Mouse (Mus musculus): ENCODE data around the gene Ssx2ip. TPM values are rescaled to one million over a fixed set of nuclear protein-coding genes. Genes with fewer than 3 reads are reported as not detected.

Gene Ssx2ip
- polyA plus RNA-seq, 1 experiment from 2014 or later, result 25.6 TPM

DNA sequence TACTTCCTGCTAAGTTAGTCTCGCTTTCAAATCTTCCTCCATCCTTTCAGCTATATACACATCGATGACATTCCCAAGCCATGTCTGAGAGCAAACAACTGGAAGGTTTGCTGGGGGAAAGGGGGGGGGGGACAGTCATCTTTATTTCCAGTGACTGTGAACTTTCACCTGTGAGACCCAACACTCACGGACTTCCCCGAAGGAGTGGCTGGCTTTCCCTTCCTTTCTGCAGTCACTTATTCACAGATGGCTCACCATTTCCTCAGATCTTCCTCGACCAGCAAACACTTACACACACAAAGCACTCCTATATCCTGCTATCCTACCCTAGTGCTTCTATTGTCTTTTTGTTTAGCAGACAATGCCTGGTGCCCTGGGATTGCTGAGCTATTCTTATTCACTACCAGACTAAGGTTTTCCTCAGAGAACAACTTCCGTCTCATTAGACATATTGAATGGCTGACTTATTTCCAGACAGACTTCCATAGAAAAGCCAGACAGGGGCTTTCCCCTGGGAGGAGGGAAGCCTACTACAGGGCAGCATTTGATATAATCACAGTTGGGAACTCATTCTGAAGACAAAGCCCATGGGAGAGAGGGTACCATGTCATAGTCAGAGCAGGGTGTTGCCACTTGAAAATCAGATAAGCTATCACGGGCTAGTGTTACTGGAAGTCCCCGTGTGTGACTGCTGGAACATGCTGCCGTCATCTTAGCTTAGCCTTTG lies 24.5 kb upstream of the Ssx2ip start:
- no peak for ATAC-seq (ENCODE audit: insufficient number of reproducible peaks, low FRiP score, low TSS enrichment, low read depth)
- Histone ChIP-seq H3K4me3 (no peak overlapping the region), H3K9ac (no peak overlapping the region), H3K4me1 (no peaks in the 10 kb centered on the region), H3K4me2 (no peak overlapping the region), H3K27me3 (no peaks in the 10 kb centered on the region), H3K27ac (no peak overlapping the region), H3K9me3 (no peaks in the 10 kb centered on the region), H3K36me3 (no peaks in the 10 kb centered on the region)
- 69% methylated on average over 9 of the region's 9 CpGs for WGBS

DNA sequence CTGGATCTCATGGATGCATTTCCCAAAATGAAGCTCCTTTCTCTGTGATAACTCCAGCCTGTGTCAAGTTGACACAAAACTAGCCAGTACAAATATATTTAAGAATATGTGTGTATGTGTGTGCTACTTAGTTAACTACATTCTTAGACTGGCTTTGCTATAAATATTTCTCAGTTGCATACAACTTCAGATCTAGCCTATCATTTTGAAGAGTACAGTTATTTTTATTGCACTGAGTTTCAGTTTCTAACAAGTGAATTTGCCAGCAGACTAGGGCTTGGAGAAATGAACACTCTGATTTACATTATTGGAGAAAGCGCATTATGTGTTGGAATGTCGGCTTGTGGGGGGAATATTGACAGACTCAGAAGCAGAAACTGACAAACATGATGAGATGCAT lies 23.6 kb upstream of the Ssx2ip start:
- 87% methylated on average over 2 of the region's 2 CpGs for WGBS
- Histone ChIP-seq H3K4me2 (no peak overlapping the region), H3K4me1 (no peaks in the 10 kb centered on the region), H3K27ac (no peak overlapping the region), H3K36me3 (no peaks in the 10 kb centered on the region), H3K9ac (no peak overlapping the region), H3K9me3 (no peaks in the 10 kb centered on the region), H3K4me3 (no peak overlapping the region), H3K27me3 (no peaks in the 10 kb centered on the region)
- ATAC-seq (ENCODE audit: insufficient number of reproducible peaks, low FRiP score, low TSS enrichment, low read depth), result no peak

DNA sequence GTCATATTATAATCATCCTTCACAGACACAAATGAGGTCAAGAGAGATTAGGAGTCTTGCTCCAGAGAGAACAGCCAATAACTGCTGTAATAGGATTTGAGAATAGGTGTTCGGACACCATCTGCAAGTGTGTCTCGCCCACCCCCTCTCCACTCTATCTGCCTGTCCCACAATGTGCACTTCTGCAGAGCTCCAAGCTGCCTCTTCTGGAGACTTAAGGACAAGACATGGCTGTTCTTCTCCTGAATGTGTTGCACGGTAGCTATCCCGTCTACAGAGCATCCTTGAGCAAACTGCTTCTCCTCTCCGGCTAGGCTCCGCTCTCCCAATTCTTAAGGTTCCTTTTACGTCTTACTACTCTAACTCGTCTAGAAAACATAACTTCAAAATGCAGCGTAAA lies 23.0 kb upstream of the Ssx2ip start:
- Histone ChIP-seq H3K36me3 (no peaks in the 10 kb centered on the region), H3K4me1 (no peaks in the 10 kb centered on the region), H3K4me3 (no peak overlapping the region), H3K27me3 (no peaks in the 10 kb centered on the region), H3K9ac (no peak overlapping the region), H3K4me2 (no peak overlapping the region), H3K27ac (no peak overlapping the region), H3K9me3 (no peaks in the 10 kb centered on the region)
- 92% methylated on average over 9 of the region's 9 CpGs for WGBS
- ATAC-seq (ENCODE audit: insufficient number of reproducible peaks, low FRiP score, low TSS enrichment, low read depth), result no peak

DNA sequence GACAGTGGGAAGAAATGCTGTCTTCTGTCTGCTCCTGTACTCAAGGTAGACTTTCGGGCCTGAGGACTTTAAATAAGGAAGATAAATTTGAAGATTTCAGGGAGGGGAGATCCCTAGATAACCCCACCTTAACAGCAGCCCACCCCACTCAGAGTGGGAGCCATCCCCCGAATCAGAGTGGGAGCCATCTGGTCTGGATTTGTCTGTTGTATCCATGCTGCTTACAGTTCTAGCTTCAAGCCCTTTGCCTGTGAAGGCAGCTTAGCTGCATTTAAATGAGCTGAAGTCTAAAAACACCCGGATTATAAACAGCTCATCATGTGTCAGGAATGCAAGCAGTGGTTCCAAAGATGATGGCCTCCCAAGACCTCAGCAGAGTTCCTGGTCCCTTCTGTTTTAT lies 17.6 kb upstream of the Ssx2ip start:
- Histone ChIP-seq H3K4me1 (no peaks in the 10 kb centered on the region), H3K27me3 (no peaks in the 10 kb centered on the region), H3K27ac (no peak overlapping the region), H3K4me2 (no peak overlapping the region), H3K4me3 (no peak overlapping the region), H3K36me3 (no peaks in the 10 kb centered on the region), H3K9ac (no peak overlapping the region), H3K9me3 (no peaks in the 10 kb centered on the region)
- WGBS, result 63% methylated on average over 3 of the region's 3 CpGs
- ATAC-seq (ENCODE audit: insufficient number of reproducible peaks, low FRiP score, low TSS enrichment, low read depth), result no peak

DNA sequence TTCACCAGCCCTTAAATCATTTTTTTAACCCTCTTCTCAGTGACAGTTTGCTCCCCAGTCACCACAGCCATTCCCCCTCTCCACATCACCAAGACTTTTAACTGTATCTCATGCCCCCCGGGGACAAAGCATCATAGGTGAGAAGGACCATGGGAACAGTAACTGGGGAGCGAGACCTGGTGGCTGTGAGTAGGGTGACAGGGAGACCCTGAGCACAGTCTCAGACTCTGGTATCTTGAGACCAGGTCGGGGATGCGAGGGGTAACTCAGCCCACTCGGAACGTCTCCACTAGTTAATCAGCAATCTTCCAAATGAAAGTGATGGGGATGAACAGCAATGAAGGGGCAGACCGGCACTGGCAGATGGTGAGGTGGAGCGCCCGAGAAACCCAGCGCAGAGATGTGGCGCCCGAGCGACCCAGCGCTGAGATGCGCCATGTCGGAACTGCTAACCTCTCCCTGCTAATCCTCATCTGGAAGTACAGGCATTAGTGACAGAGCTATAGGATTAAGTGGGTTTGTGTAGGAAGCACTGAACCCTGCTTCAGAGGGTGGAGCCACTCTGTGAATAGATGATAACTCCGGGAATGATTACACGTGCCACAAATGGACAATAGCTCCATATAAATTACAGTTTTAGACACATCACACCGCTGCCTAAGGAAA lies 11.7 kb upstream of the Ssx2ip start:
- Histone ChIP-seq H3K27me3 (no peaks in the 10 kb centered on the region), H3K36me3 (no peaks in the 10 kb centered on the region), H3K4me2 (no peak overlapping the region), H3K4me3 (no peak overlapping the region), H3K27ac (no peak overlapping the region), H3K9me3 (no peaks in the 10 kb centered on the region), H3K9ac (no peak overlapping the region), H3K4me1 (no peaks in the 10 kb centered on the region)
- ATAC-seq (ENCODE audit: insufficient number of reproducible peaks, low FRiP score, low TSS enrichment, low read depth), result no peak
- 77% methylated on average over 19 of the region's 19 CpGs for WGBS

DNA sequence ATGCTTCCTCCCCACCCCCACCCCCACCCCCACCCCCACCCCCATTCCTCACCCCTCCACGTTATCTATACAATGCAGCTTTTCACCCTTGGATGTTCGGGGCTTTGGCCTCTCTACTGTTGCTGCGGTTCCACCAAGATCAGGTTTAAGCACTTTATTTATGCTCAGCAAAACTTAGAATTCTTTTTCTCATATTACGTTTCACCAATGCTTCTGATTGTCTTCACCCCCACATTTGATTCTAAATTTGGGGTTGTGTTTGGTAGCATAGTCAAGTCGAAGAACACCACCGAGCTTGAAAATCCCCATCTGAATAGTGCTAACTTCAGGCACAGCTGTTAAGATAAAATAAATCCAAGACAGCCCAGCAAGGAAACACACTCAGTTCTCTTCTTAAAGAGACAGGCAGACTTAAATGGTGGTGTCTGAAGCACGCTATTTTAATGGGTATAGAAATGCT lies 10.8 kb upstream of the Ssx2ip start:
- Histone ChIP-seq H3K27ac (no peak overlapping the region), H3K4me1 (no peaks in the 10 kb centered on the region), H3K36me3 (no peaks in the 10 kb centered on the region), H3K27me3 (no peaks in the 10 kb centered on the region), H3K4me2 (no peak overlapping the region), H3K9me3 (no peaks in the 10 kb centered on the region), H3K9ac (no peak overlapping the region), H3K4me3 (no peak overlapping the region)
- 34% methylated on average over 7 of the region's 7 CpGs for WGBS
- ATAC-seq (ENCODE audit: insufficient number of reproducible peaks, low FRiP score, low TSS enrichment, low read depth), result no peak

DNA sequence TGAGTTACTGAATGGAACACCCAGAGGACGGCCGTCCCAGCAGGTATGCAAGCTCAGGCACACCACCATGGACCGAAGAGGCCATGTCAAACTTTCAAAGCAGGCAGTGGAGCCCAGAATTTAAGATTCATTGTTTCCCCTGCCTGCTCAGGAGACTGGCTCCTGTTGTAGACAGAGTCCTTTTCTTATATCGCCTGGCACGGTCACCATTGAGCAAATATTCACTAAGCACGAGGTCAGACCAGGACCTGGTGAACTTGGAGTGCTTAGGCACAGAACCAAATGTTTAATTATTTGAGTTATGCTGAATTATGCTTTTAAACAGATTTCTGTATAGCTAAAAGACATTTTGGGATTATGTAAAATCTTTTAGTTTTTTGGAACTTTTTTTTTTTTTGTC lies 8.2 kb upstream of the Ssx2ip start:
- no peak for ATAC-seq (ENCODE audit: insufficient number of reproducible peaks, low FRiP score, low TSS enrichment, low read depth)
- 69% methylated on average over 6 of the region's 6 CpGs for WGBS
- Histone ChIP-seq H3K4me1 (no peaks in the 10 kb centered on the region), H3K9me3 (no peaks in the 10 kb centered on the region), H3K4me2 (no peak overlapping the region), H3K27me3 (no peaks in the 10 kb centered on the region), H3K9ac (no peak overlapping the region), H3K4me3 (no peak overlapping the region), H3K27ac (no peak overlapping the region), H3K36me3 (no peaks in the 10 kb centered on the region)

DNA sequence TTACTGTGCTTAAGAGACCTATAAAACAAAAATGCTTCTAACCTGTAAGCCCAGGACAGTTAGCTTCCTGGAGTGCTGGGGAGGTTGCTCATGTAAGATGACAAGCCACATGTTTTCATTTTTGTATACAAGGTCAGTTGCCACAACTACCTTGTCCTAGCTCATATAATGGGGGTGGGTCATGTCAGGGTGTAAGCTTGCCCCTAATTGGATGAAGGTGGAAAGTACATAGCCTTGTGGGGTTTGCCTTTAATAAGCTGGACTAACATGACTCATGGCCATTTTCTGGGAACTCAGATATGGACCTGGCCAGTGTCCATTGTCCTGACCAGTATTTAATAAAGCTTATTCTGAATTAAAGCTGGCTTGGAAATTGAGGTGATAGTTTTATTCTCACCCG lies 7.5 kb upstream of the Ssx2ip start:
- Histone ChIP-seq H3K27me3 (no peaks in the 10 kb centered on the region), H3K27ac (no peak overlapping the region), H3K4me1 (no peaks in the 10 kb centered on the region), H3K36me3 (no peaks in the 10 kb centered on the region), H3K4me3 (no peak overlapping the region), H3K9me3 (no peaks in the 10 kb centered on the region), H3K4me2 (no peak overlapping the region), H3K9ac (no peak overlapping the region)
- no peak for ATAC-seq (ENCODE audit: insufficient number of reproducible peaks, low FRiP score, low TSS enrichment, low read depth)
- 69% methylated on average over 1 of the region's 1 CpGs for WGBS

DNA sequence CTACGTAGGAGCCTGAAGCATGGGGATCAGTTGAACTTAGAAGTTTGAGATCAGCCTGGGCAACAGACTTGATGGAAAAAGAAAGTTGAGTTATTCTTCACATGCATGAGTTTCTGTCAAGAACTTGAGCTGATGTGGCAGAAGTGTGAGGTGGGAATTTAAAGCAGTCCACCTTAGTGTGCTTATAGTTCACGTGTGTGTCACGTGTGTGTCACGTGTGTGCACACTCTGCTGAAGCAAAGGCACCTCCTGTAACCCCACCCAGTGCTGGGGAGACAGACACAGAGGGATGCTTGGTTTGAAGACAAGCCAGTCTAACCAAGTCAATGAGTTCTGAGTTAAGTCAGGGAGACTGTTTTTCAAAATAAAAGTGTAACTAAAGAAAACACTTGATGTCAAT lies 6.6 kb upstream of the Ssx2ip start:
- no peak overlapping the region for H3K4me2 ChIP-seq
- H3K27me3 ChIP-seq, result no peaks in the 10 kb centered on the region
- no peaks in the 10 kb centered on the region for H3K36me3 ChIP-seq
- no peak overlapping the region for H3K9ac ChIP-seq
- no peak for ATAC-seq (ENCODE audit: insufficient number of reproducible peaks, low FRiP score, low TSS enrichment, low read depth)
- H3K4me1 ChIP-seq, result no peaks in the 10 kb centered on the region
- H3K4me3 ChIP-seq, result no peak overlapping the region
- 87% methylated on average over 4 of the region's 4 CpGs for WGBS
- H3K27ac ChIP-seq, result no peak overlapping the region
- no peaks in the 10 kb centered on the region for H3K9me3 ChIP-seq

DNA sequence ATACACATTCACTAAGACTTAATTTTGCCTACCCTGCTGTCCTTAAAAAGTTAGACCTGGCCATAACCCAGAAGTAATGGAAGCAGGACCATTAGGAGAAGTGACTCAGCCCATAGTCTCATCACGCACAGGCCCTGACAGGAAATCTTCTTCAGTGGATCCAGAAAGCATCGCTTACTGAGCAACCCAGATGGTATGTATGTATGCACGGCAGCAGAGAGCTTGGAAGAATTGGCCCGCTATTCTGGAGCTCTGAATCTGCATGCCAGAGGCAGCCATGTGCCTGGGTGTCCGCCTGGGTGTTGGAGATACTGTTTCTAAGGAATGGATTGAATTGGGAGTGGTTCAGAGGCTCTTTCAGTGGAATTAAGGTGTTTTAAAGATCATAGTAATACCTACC lies 5.2 kb upstream of the Ssx2ip start:
- Histone ChIP-seq H3K27me3 (no peaks in the 10 kb centered on the region), H3K27ac (no peak overlapping the region), H3K4me1 (peaks cover 5% of the 10 kb centered on the region), H3K4me2 (no peak overlapping the region), H3K4me3 (no peak overlapping the region), H3K36me3 (no peaks in the 10 kb centered on the region), H3K9ac (no peak overlapping the region), H3K9me3 (no peaks in the 10 kb centered on the region)
- WGBS, result 75% methylated on average over 5 of the region's 5 CpGs
- no peak for ATAC-seq (ENCODE audit: insufficient number of reproducible peaks, low FRiP score, low TSS enrichment, low read depth)

DNA sequence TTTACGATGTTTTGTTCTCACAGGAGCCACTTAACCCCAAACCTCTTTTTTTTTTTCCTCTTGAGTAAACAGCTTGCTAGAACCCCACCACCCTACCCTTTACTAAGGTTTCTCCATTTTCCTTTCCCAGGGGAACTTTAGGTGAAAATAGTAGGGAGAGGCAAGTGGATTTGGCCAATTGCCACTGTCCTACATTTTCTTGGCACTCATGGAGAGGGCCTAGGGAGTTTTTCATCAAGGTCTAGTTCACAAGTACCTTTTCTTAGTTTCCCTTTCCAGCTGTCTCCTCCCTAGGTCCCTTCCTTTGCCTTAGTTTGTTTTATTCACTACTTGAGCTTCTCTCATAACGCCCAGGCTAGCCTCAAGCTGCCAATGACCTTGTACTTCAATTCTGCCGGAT lies 672 bp upstream of the Ssx2ip start:
- peak overlapping the region; percentile 98 for H3K4me3 ChIP-seq
- no peak for ATAC-seq (ENCODE audit: insufficient number of reproducible peaks, low FRiP score, low TSS enrichment, low read depth)
- H3K4me2 ChIP-seq, result peak overlapping the region; percentile 95
- H3K9ac ChIP-seq, result peak overlapping the region; percentile 31; the same call in 1 of the 2 replicates
- no peaks in the 10 kb centered on the region for H3K36me3 ChIP-seq
- WGBS, result 37% methylated on average over 3 of the region's 3 CpGs
- peaks cover 21% of the 10 kb centered on the region for H3K4me1 ChIP-seq
- no peaks in the 10 kb centered on the region for H3K27me3 ChIP-seq
- H3K27ac ChIP-seq, result no peak overlapping the region
- no peaks in the 10 kb centered on the region for H3K9me3 ChIP-seq

DNA sequence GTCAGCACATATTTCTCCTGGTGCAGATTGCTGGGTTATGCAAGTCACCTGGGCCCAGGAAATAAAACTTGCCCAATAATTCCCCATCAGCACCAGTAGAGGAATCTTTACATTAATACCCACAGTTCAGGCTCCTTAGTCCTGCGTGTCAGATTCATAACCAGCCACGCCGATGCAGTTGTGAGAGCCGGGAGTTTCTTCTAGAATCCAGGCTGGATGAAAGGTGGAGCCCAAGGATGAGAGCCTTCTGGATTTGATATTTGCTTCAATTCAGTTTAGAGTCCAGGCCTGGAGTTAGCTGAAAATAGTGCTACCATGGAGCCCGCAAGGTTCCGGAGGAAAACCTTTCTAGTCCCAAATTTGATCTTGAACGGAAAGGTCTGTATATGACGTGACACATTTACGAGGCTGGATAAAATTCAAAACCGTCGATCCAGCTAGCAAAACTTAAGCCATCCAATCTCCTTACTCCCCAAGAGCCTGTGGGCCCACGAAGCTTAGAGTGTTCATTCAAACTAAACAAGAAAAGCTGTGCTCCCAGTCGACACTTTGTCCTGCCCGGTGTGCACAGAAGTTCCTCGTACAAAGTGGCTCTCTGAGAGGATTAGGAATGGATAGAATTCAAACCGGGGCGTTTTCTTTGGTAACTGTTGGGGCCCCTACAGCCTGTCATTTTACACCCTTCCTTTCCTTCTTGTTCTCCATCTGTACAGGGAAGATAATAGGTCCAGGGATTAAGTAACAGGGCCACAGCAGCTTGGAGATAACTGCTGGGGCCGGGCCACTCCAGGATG lies 968 bp downstream of the Ssx2ip start:
- no peak for ATAC-seq (ENCODE audit: insufficient number of reproducible peaks, low FRiP score, low TSS enrichment, low read depth)
- peak overlapping the region; percentile 78 for H3K9ac ChIP-seq
- peak overlapping the region; percentile 85 for H3K27ac ChIP-seq
- no peaks in the 10 kb centered on the region for H3K9me3 ChIP-seq
- peak overlapping the region; percentile 95 for H3K4me2 ChIP-seq
- H3K4me1 ChIP-seq, result peaks cover 21% of the 10 kb centered on the region
- no peaks in the 10 kb centered on the region for H3K27me3 ChIP-seq
- H3K4me3 ChIP-seq, result peak overlapping the region; percentile 98
- no peaks in the 10 kb centered on the region for H3K36me3 ChIP-seq
- 16% methylated on average over 18 of the region's 18 CpGs for WGBS

Data from limb, embryonic 15.5 days (tissue).